Mouse (Mus musculus): ENCODE data around the gene Gdf2. TPM values are rescaled to one million over a fixed set of nuclear protein-coding genes. Genes with fewer than 3 reads are reported as not detected.

The Gdf2 gene
- polyA plus RNA-seq (2015; fragmentation: Nextera tagmentation; extraction: Ambion mirVana): 9.1 and 9.7 TPM in 2 replicates

GRCm38 (mm10) chr14:33940739-33941138 is at the start of gene Gdf2:
Gdf2 (plus strand) TSS chr14:33941039.
- Histone ChIP-seq H3K4me1 (replicated peaks) (no peaks in the 10 kb centered on the region), H3K9ac (no peak within 1 kb of the TSS), H3K27me3 (no peaks in the 10 kb centered on the region), H3K4me2 (no peak within 1 kb of the TSS), H3K9me3 (replicated peaks) (no peaks in the 10 kb centered on the region), H3K4me3 (replicated peaks) (no peak within 1 kb of the TSS), H3K36me3 (replicated peaks) (no peaks in the 10 kb centered on the region), H3K27ac (replicated peaks) (no peak within 1 kb of the TSS)
- WGBS (ENCODE audit: insufficient replicate concordance): 50% methylated on average over 8 of the region's 8 CpGs
- ATAC-seq (ENCODE audit: insufficient read depth): no peak

- ATAC-seq (ENCODE audit: insufficient read depth): no peak
- H3K27ac ChIP-seq (replicated peaks): no peak overlapping the region
- H3K9me3 ChIP-seq (replicated peaks): no peaks in the 10 kb centered on the region
- H3K4me2 ChIP-seq: no peak overlapping the region
- H3K36me3 ChIP-seq (replicated peaks): no peaks in the 10 kb centered on the region
- no peaks in the 10 kb centered on the region for H3K27me3 ChIP-seq
- H3K9ac ChIP-seq: no peak overlapping the region
- WGBS (ENCODE audit: insufficient replicate concordance): 76% methylated on average over 3 of the region's 3 CpGs
- no peaks in the 10 kb centered on the region for H3K4me1 ChIP-seq (replicated peaks)
- no peak overlapping the region for H3K4me3 ChIP-seq (replicated peaks)
Observed at GRCm38 (mm10) chr14:33891507-33891906, 49.3 kb upstream of the Gdf2 start.

GRCm38 (mm10) chr14:33895777-33896176 is 45.1 kb upstream of the Gdf2 start:
- 69% methylated on average over 5 of the region's 5 CpGs for WGBS (ENCODE audit: insufficient replicate concordance)
- H3K27ac ChIP-seq (replicated peaks): no peak overlapping the region
- no peaks in the 10 kb centered on the region for H3K9me3 ChIP-seq (replicated peaks)
- H3K4me1 ChIP-seq (replicated peaks): no peaks in the 10 kb centered on the region
- ATAC-seq (ENCODE audit: insufficient read depth): no peak
- H3K27me3 ChIP-seq: no peaks in the 10 kb centered on the region
- H3K4me3 ChIP-seq (replicated peaks): no peak overlapping the region
- no peak overlapping the region for H3K9ac ChIP-seq
- no peak overlapping the region for H3K4me2 ChIP-seq
- no peaks in the 10 kb centered on the region for H3K36me3 ChIP-seq (replicated peaks)

GRCm38 (mm10) chr14:33896628-33897300 is 44.1 kb upstream of the Gdf2 start:
- H3K4me3 ChIP-seq (replicated peaks): no peak overlapping the region
- ATAC-seq (ENCODE audit: insufficient read depth): no peak
- no peak overlapping the region for H3K9ac ChIP-seq
- no peak overlapping the region for H3K4me2 ChIP-seq
- H3K27ac ChIP-seq (replicated peaks): no peak overlapping the region
- no peaks in the 10 kb centered on the region for H3K27me3 ChIP-seq
- no peaks in the 10 kb centered on the region for H3K9me3 ChIP-seq (replicated peaks)
- WGBS (ENCODE audit: insufficient replicate concordance): 46% methylated on average over 9 of the region's 9 CpGs
- no peaks in the 10 kb centered on the region for H3K36me3 ChIP-seq (replicated peaks)
- H3K4me1 ChIP-seq (replicated peaks): no peaks in the 10 kb centered on the region

GRCm38 (mm10) chr14:33902783-33903182 is 38.1 kb upstream of the Gdf2 start:
- no peak for ATAC-seq (ENCODE audit: insufficient read depth)
- Histone ChIP-seq H3K9me3 (replicated peaks) (no peaks in the 10 kb centered on the region), H3K4me1 (replicated peaks) (no peaks in the 10 kb centered on the region), H3K4me3 (replicated peaks) (no peak overlapping the region), H3K36me3 (replicated peaks) (no peaks in the 10 kb centered on the region), H3K9ac (no peak overlapping the region), H3K27ac (replicated peaks) (no peak overlapping the region), H3K4me2 (no peak overlapping the region), H3K27me3 (no peaks in the 10 kb centered on the region)
- whole genome bisulfite sequencing (ENCODE audit: insufficient replicate concordance): 63% methylated on average over 4 of the region's 4 CpGs

- Histone ChIP-seq H3K4me1 (replicated peaks) (no peaks in the 10 kb centered on the region), H3K27ac (replicated peaks) (no peak overlapping the region), H3K27me3 (no peaks in the 10 kb centered on the region), H3K4me3 (replicated peaks) (no peak overlapping the region), H3K36me3 (replicated peaks) (no peaks in the 10 kb centered on the region), H3K9me3 (replicated peaks) (no peaks in the 10 kb centered on the region), H3K4me2 (no peak overlapping the region), H3K9ac (no peak overlapping the region)
- no peak for ATAC-seq (ENCODE audit: insufficient read depth)
- WGBS (ENCODE audit: insufficient replicate concordance): 52% methylated on average over 1 of the region's 1 CpGs
Observed at GRCm38 (mm10) chr14:33903199-33903598, 37.6 kb upstream of the Gdf2 start.

GRCm38 (mm10) chr14:33904851-33905250 is 36.0 kb upstream of the Gdf2 start:
- Histone ChIP-seq H3K36me3 (replicated peaks) (no peaks in the 10 kb centered on the region), H3K27me3 (no peaks in the 10 kb centered on the region), H3K4me2 (no peak overlapping the region), H3K4me1 (replicated peaks) (no peaks in the 10 kb centered on the region), H3K9me3 (replicated peaks) (no peaks in the 10 kb centered on the region), H3K27ac (replicated peaks) (no peak overlapping the region), H3K9ac (no peak overlapping the region), H3K4me3 (replicated peaks) (no peak overlapping the region)
- no peak for ATAC-seq (ENCODE audit: insufficient read depth)

- Histone ChIP-seq H3K27me3 (no peaks in the 10 kb centered on the region; the same call in 1 of the 2 replicates), H3K9ac (no peak overlapping the region), H3K4me2 (no peak overlapping the region), H3K27ac (replicated peaks) (no peak overlapping the region), H3K36me3 (replicated peaks) (no peaks in the 10 kb centered on the region), H3K4me1 (replicated peaks) (no peaks in the 10 kb centered on the region), H3K4me3 (replicated peaks) (no peak overlapping the region), H3K9me3 (replicated peaks) (no peaks in the 10 kb centered on the region)
- ATAC-seq (ENCODE audit: insufficient read depth): no peak
- WGBS (ENCODE audit: insufficient replicate concordance): 29% methylated on average over 3 of the region's 3 CpGs
Observed at GRCm38 (mm10) chr14:33913727-33914126, 27.1 kb upstream of the Gdf2 start.

- H3K4me1 ChIP-seq (replicated peaks): no peaks in the 10 kb centered on the region
- H3K36me3 ChIP-seq (replicated peaks): no peaks in the 10 kb centered on the region
- H3K27me3 ChIP-seq: no peaks in the 10 kb centered on the region; the same call in 1 of the 2 replicates
- no peak overlapping the region for H3K4me3 ChIP-seq (replicated peaks)
- H3K4me2 ChIP-seq: no peak overlapping the region
- no peak for ATAC-seq (ENCODE audit: insufficient read depth)
- WGBS (ENCODE audit: insufficient replicate concordance): 66% methylated on average over 9 of the region's 9 CpGs
- no peak overlapping the region for H3K9ac ChIP-seq
- no peaks in the 10 kb centered on the region for H3K9me3 ChIP-seq (replicated peaks)
- no peak overlapping the region for H3K27ac ChIP-seq (replicated peaks)
Observed at GRCm38 (mm10) chr14:33914206-33914605, 26.6 kb upstream of the Gdf2 start.

- Histone ChIP-seq H3K36me3 (replicated peaks) (no peaks in the 10 kb centered on the region), H3K9ac (no peak overlapping the region), H3K27me3 (peaks cover 56% of the 10 kb centered on the region), H3K9me3 (replicated peaks) (no peaks in the 10 kb centered on the region), H3K27ac (replicated peaks) (no peak overlapping the region), H3K4me1 (replicated peaks) (no peaks in the 10 kb centered on the region), H3K4me2 (no peak overlapping the region), H3K4me3 (replicated peaks) (no peak overlapping the region)
- ATAC-seq (ENCODE audit: insufficient read depth): no peak
- WGBS (ENCODE audit: insufficient replicate concordance): 47% methylated on average over 14 of the region's 14 CpGs
Observed at GRCm38 (mm10) chr14:33920727-33921559, 19.9 kb upstream of the Gdf2 start.

- 15% methylated on average over 8 of the region's 8 CpGs for WGBS (ENCODE audit: insufficient replicate concordance)
- Histone ChIP-seq H3K4me1 (replicated peaks) (no peaks in the 10 kb centered on the region), H3K4me3 (replicated peaks) (no peak overlapping the region), H3K27me3 (peaks cover 63% of the 10 kb centered on the region), H3K9ac (no peak overlapping the region), H3K9me3 (replicated peaks) (no peaks in the 10 kb centered on the region), H3K36me3 (replicated peaks) (no peaks in the 10 kb centered on the region), H3K27ac (replicated peaks) (no peak overlapping the region), H3K4me2 (peak overlapping the region; percentile 57)
- ATAC-seq (ENCODE audit: insufficient read depth): no peak
Observed at GRCm38 (mm10) chr14:33922771-33923167, 18.1 kb upstream of the Gdf2 start.

Data from liver, embryonic 15.5 days (tissue).